Mouse (Mus musculus) hindbrain, embryonic 14.5 days (tissue): ENCODE measurements at regions not wholly inside any gene's neighbourhood (a gene's known extent, or its start where the extent isn't known, plus 50 kb on each side); places are given as distances from the start of the nearest gene placed in this dataset.

ENCODE experiments used
- ATAC-seq: fragments of 200-750 bp; cut with Nextera tagmentation; 2 replicates; pipeline ENCODE4 v1.8.0; 2017; ENCODE audit warnings: moderate number of reproducible peaks, mild to moderate bottlenecking, moderate TSS enrichment, moderate library complexity; ENCODE audit not compliant: low FRiP score
- DNase-seq: peaks from one replicate; pipeline ENCODE4 v3.0.0-alpha.2; 2015; ENCODE audit warnings: low spot score
- H3K27ac ChIP-seq: fragments of 300-500 bp; sonication (generic); 2 replicates; pipeline ENCODE4 v1.5.1; 2014; ENCODE audit warnings: mild to moderate bottlenecking, moderate library complexity
- H3K27me3 ChIP-seq: fragments of 300-500 bp; sonication (generic); 2 replicates; pipeline ENCODE4 v1.6.1; 2014; ENCODE audit warnings: mild to moderate bottlenecking, low read length, mixed read lengths; ENCODE audit not compliant: control insufficient read depth, insufficient read depth
- H3K36me3 ChIP-seq: fragments of 300-500 bp; sonication (generic); replicated peaks from 2 replicates; pipeline ENCODE4 v1.6.1; 2014; ENCODE audit not compliant: control insufficient read depth, insufficient read depth
- H3K4me1 ChIP-seq: fragments of 300-500 bp; sonication (generic); replicated peaks from 2 replicates; pipeline ENCODE4 v1.6.1; 2014; ENCODE audit warnings: antibody characterized with exemption, low read length, mixed read lengths; ENCODE audit not compliant: control insufficient read depth, insufficient read depth
- H3K4me2 ChIP-seq: fragments of 300-500 bp; sonication (generic); replicated peaks from 2 replicates; pipeline ENCODE4 v1.6.1; 2014; ENCODE audit warnings: mild to moderate bottlenecking, moderate library complexity
- H3K4me3 ChIP-seq: fragments of 300-500 bp; sonication (generic); replicated peaks from 2 replicates; pipeline ENCODE4 v1.5.1; 2014; ENCODE audit warnings: mild to moderate bottlenecking, low read length
- H3K9ac ChIP-seq: fragments of 300-500 bp; sonication (generic); 2 replicates; pipeline ENCODE4 v1.6.1; 2014
- H3K9me3 ChIP-seq: fragments of 300-500 bp; sonication (generic); 2 replicates; pipeline ENCODE4 v1.6.1; 2016; ENCODE audit warnings: low read length; ENCODE audit not compliant: control insufficient read depth
- WGBS: fragments of 180-500 bp; shearing (Covaris S2); extraction: QIAGEN DNeasy Blood & Tissue Kit; methylation state at CpG from one replicate; pipeline ENCODE4 v1.1.7; 2014; 5-methylcytosine and 5-hydroxymethylcytosine counted together

DNA sequence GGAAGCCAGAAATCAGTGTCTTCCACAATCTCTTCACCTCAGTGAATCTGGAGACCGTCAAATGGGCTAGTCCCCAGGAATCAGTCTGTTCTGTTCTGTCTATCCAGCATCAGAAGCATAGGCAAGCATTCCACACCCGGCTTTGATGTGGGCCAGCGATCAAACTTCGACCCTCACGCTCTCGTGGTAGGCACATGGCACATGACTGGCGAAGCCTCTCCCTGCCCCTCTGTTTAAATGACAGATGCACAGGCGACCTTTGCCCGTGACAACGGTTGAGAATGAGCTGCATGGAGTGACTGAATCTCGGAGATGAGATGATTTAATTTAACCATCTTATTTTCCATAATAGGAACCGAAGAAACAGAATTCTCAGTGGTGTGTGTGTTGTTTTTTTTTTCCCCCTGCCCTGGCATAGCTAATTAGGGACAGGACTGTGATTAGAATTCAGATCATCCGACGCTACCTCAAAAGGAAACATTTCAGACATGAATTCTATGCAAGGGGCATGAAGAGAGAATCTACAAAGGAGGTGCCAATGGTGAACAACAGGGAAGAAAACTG lies 53.9 kb upstream of the Foxn3 start:
- 57% methylated on average over 14 of the region's 14 CpGs for WGBS
- H3K4me1 ChIP-seq, result no peaks in the 10 kb centered on the region
- H3K9me3 ChIP-seq, result no peaks in the 10 kb centered on the region
- no peaks in the 10 kb centered on the region for H3K27me3 ChIP-seq
- H3K9ac ChIP-seq, result no peak overlapping the region
- no peaks in the 10 kb centered on the region for H3K36me3 ChIP-seq
- H3K4me2 ChIP-seq, result no peak overlapping the region
- no peak overlapping the region for H3K4me3 ChIP-seq
- no peak for ATAC-seq
- no peak overlapping the region for H3K27ac ChIP-seq
- no peak for DNase-seq

DNA sequence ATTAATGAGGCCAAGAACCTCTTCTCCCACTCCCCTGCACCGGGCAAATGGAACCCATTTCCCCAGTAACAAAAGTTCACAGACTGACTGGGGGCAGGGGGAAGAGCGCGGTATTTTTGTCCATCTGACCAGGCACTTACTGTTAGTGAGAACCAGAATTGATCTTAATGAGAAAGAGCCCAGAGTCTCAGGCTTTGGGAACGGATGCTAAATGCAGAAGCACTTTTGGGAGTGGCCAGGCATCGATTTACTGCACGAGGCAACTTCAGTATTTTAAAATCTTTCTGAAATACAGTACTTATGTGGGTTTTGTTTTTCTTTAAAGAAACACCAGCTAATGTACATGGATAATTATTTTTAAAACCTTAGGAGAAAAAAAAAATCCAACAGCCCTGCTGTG lies 51.0 kb upstream of the Foxn3 start:
- Histone ChIP-seq H3K9ac (no peak overlapping the region), H3K4me2 (no peak overlapping the region), H3K36me3 (no peaks in the 10 kb centered on the region), H3K27ac (no peak overlapping the region), H3K9me3 (no peaks in the 10 kb centered on the region), H3K27me3 (no peaks in the 10 kb centered on the region), H3K4me3 (no peak overlapping the region), H3K4me1 (no peaks in the 10 kb centered on the region)
- DNase-seq, result no peak
- no peak for ATAC-seq
- WGBS, result 72% methylated on average over 6 of the region's 6 CpGs
